Mouse (Mus musculus): ENCODE data around the gene Sox6.

- TF ChIP-seq CTCF (conservative IDR thresholded peaks at IDR 0.05; ENCODE audit: low read length) (no peak), NANOG (IDR thresholded peaks at IDR 0.05; ENCODE audit: borderline replicate concordance, low read length) (no peak)
Observed at GRCm38 (mm10) chr7:115426161-115426982, 612.2 kb downstream of the Sox6 start.
